Mouse (Mus musculus) cerebellum, adult 2 months (tissue): ENCODE data around the gene Ppp1r21.

Source experiments
- CTCF ChIP-seq: fragments of 200-500 bp; IDR thresholded peaks from 2 replicates; pipeline ENCODE4 v1.5.1; 2011; ENCODE audit warnings: low read depth, mild to moderate bottlenecking, control low read depth, low read length, moderate library complexity, borderline replicate concordance; ENCODE audit not compliant: insufficient read depth
- POLR2A ChIP-seq: fragments of 200-500 bp; IDR thresholded peaks from 2 replicates; pipeline ENCODE4 v1.6.1; 2011; ENCODE audit warnings: low read length, control low read depth, borderline replicate concordance; ENCODE audit not compliant: insufficient read depth

- no peak for TF ChIP-seq CTCF
- no peak for TF ChIP-seq POLR2A
Observed at GRCm38 (mm10) chr17:88530667-88531066, 749 bp downstream of the Ppp1r21 start.
